In the genomic region with DNA sequence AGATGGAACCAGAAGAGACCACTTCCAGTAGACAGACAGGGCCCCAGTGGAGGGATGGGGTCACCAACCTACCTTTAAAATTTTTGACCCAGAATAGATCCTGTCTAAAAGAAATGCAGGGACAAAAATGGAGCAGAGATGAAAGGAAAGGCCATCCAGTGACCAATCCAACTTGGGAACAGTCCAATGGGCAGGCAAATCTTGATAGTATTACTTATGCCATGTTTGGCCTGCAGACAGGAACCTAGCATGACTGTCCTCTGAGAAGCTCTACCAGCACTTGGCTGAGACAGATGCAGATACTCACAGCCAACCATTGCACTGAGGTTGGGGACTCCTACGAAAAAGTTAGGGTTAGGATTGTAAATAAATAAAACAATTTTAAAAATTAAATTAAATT, we compare ENCODE assay signal across 24 mouse cellular contexts.
"Had no signal": no experiment of that assay in that cellular context is flagged by ENCODE, and none has a peak within 500 bp of the region (broad histone marks: within the 10 kb centered on the region; RNA-seq: fewer than 3 reads in every experiment).

No protein-coding gene starts in this region.

- H3K27ac ChIP-seq: heart, adult 2 months; heart, embryonic 13.5 days; heart, embryonic 15.5 days; hindbrain, embryonic 13.5 days; hindbrain, embryonic 15.5 days; hindbrain, postnatal 0 days; kidney, embryonic 15.5 days; kidney, postnatal 0 days; limb, embryonic 13.5 days; limb, embryonic 15.5 days; liver, embryonic 12.5 days; liver, embryonic 14.5 days had no signal

- DNase-seq: gastrocnemius, postnatal 36 days; heart, adult 11 months; heart, adult 2 months; heart, postnatal 14 days; heart, postnatal 36 days; kidney, adult 11 months; kidney, adult 2 months; kidney, adult 9 months; kidney, postnatal 14 days; kidney, postnatal 36 days; layer of hippocampus, adult 9-11 months; layer of hippocampus, postnatal 36 days; left cerebral cortex, postnatal 4 days had no signal

- H3K27me3 ChIP-seq: heart, embryonic 13.5 days; heart, embryonic 15.5 days; hindbrain, embryonic 13.5 days; hindbrain, embryonic 15.5 days; kidney, embryonic 15.5 days; limb, embryonic 13.5 days; limb, embryonic 15.5 days; liver, embryonic 12.5 days had no signal

- H3K4me3 ChIP-seq: heart, adult 2 months; heart, embryonic 13.5 days; heart, embryonic 15.5 days; hindbrain, embryonic 13.5 days; hindbrain, embryonic 15.5 days; kidney, embryonic 15.5 days; limb, embryonic 13.5 days; limb, embryonic 15.5 days; liver, embryonic 12.5 days had no signal

- H3K4me1 ChIP-seq: heart, embryonic 13.5 days; heart, embryonic 15.5 days; hindbrain, embryonic 13.5 days; hindbrain, embryonic 15.5 days; kidney, embryonic 15.5 days; limb, embryonic 13.5 days; limb, embryonic 15.5 days; liver, embryonic 12.5 days had no signal
